Mouse (Mus musculus) ES-Bruce4 (cell line): ENCODE results near the gene Prl. TPM values are rescaled to one million over a fixed set of nuclear protein-coding genes. Genes with fewer than 3 reads are reported as not detected.
"Not testable (repeated sequence)": the region's sequence is repeated elsewhere in the genome, so short reads cannot be mapped to it uniquely, and the experiment has no call there.

ENCODE experiments used
- H3K27ac ChIP-seq: 2 replicates; pipeline ENCODE4 v1.5.1; 2012; ENCODE audit warnings: low read length, inconsistent platforms; ENCODE audit not compliant: insufficient read depth
- H3K27me3 ChIP-seq: 2 replicates; pipeline ENCODE4 v1.6.1; 2012; ENCODE audit warnings: mild to moderate bottlenecking, low read length, inconsistent platforms; ENCODE audit not compliant: control insufficient read depth, poor library complexity, insufficient read depth, severe bottlenecking
- H3K36me3 ChIP-seq: 2 replicates; pipeline ENCODE4 v1.6.1; 2012; ENCODE audit warnings: inconsistent platforms, mild to moderate bottlenecking, low read length, moderate library complexity; ENCODE audit not compliant: control insufficient read depth, poor library complexity, insufficient read depth, severe bottlenecking
- H3K4me1 ChIP-seq: one replicate; pipeline ENCODE4 v1.8.1; 2011; ENCODE audit warnings: low read length; ENCODE audit not compliant: control insufficient read depth, insufficient read depth
- H3K4me3 ChIP-seq: 2 replicates; pipeline ENCODE4 v1.5.1; 2011; ENCODE audit warnings: low read depth, mild to moderate bottlenecking, low read length
- H3K9ac ChIP-seq: 2 replicates; pipeline ENCODE4 v1.6.1; 2012; ENCODE audit warnings: low read depth, mild to moderate bottlenecking, inconsistent platforms; ENCODE audit not compliant: poor library complexity, severe bottlenecking
- H3K9me3 ChIP-seq: replicated peaks from 2 replicates; pipeline ENCODE4 v1.6.1; 2012; ENCODE audit warnings: mild to moderate bottlenecking, low read length, inconsistent platforms; ENCODE audit not compliant: control insufficient read depth, poor library complexity, insufficient read depth, severe bottlenecking
- CTCF ChIP-seq: IDR thresholded peaks from one replicate; pipeline ENCODE4 v1.8.1; 2011; ENCODE audit warnings: low read depth, low read length
- EP300 ChIP-seq: IDR thresholded peaks from 2 replicates; pipeline ENCODE4 v1.6.1; 2011; ENCODE audit warnings: low read depth, low read length; ENCODE audit not compliant: insufficient read depth
- POLR2A ChIP-seq: IDR thresholded peaks from one replicate; pipeline ENCODE4 v1.8.1; 2011; ENCODE audit warnings: low read length; ENCODE audit not compliant: insufficient read depth
- polyA plus RNA-seq: library from polyadenylated mRNA; stranded (reverse); fragments of >200 nt; gene quantifications from 2 replicates; pipeline ENCODE4 v1.2.4, GENCODE M21; 2011; ENCODE audit warnings: low read depth; ENCODE audit not compliant: missing spikeins, insufficient read depth, insufficient read length

The Prl gene
- polyA plus RNA-seq, 1 experiment, result not detected

GRCm38 (mm10) chr13:27032998-27033397, 24.4 kb upstream of the Prl start:
- Histone ChIP-seq H3K4me3 (no peak overlapping the region), H3K27me3 (no peaks in the 10 kb centered on the region), H3K9ac (no peak overlapping the region), H3K4me1 (no peaks in the 10 kb centered on the region), H3K36me3 (no peaks in the 10 kb centered on the region), H3K9me3 (no peaks in the 10 kb centered on the region), H3K27ac (no peak overlapping the region)
- TF ChIP-seq CTCF (no peak), POLR2A (no peak), EP300 (no peak)

- no peak overlapping the region for H3K27ac ChIP-seq
- TF ChIP-seq EP300 (no peak), POLR2A (no peak), CTCF (no peak)
- no peaks in the 10 kb centered on the region for H3K27me3 ChIP-seq
- no peaks in the 10 kb centered on the region for H3K9me3 ChIP-seq
- H3K36me3 ChIP-seq, result no peaks in the 10 kb centered on the region
- no peak overlapping the region for H3K9ac ChIP-seq
- no peak overlapping the region for H3K4me3 ChIP-seq
- no peaks in the 10 kb centered on the region for H3K4me1 ChIP-seq
These were observed 15.2 kb upstream of the Prl start for GRCm38 (mm10) chr13:27042185-27042584.

GRCm38 (mm10) chr13:27043326-27043725, 14.0 kb upstream of the Prl start:
- no peak overlapping the region for H3K27ac ChIP-seq
- no peaks in the 10 kb centered on the region for H3K4me1 ChIP-seq
- no peak overlapping the region for H3K4me3 ChIP-seq
- no peaks in the 10 kb centered on the region for H3K9me3 ChIP-seq
- no peaks in the 10 kb centered on the region for H3K27me3 ChIP-seq
- no peak for TF ChIP-seq CTCF
- H3K36me3 ChIP-seq, result no peaks in the 10 kb centered on the region
- no peak overlapping the region for H3K9ac ChIP-seq

GRCm38 (mm10) chr13:27059177-27059576, 1.8 kb downstream of the Prl start:
- no peak overlapping the region for H3K9ac ChIP-seq
- H3K4me1 ChIP-seq, result no peaks in the 10 kb centered on the region
- H3K27ac ChIP-seq, result no peak overlapping the region
- H3K4me3 ChIP-seq, result no peak overlapping the region
- no peaks in the 10 kb centered on the region for H3K9me3 ChIP-seq
- TF ChIP-seq CTCF, result no peak
- no peak for TF ChIP-seq EP300
- no peak for TF ChIP-seq POLR2A
- H3K36me3 ChIP-seq, result no peaks in the 10 kb centered on the region
- H3K27me3 ChIP-seq, result no peaks in the 10 kb centered on the region

GRCm38 (mm10) chr13:27093890-27094289, 36.5 kb downstream of the Prl start, which contains the start of gene Prl3d1:
TSS of gene Prl3d1 (plus strand) at chr13:27094190.
- not testable (repeated sequence) for H3K27me3 ChIP-seq, H3K36me3 ChIP-seq, H3K4me3 ChIP-seq, H3K9ac ChIP-seq, H3K27ac ChIP-seq, H3K9me3 ChIP-seq, H3K4me1 ChIP-seq

Other genes starting within 250 kb of the Prl start
- not detected in 2 replicates for gene Prl3d1, start 36.6 kb downstream of the Prl start, polyA plus RNA-seq
- gene Prl3d2, start 64.1 kb downstream of the Prl start, polyA plus RNA-seq, result not detected in 2 replicates
- not detected in 2 replicates for gene Prl3d3, start 99.2 kb downstream of the Prl start, polyA plus RNA-seq
- gene Prl3c1, start 139.1 kb downstream of the Prl start, polyA plus RNA-seq, result not detected in 2 replicates
- 6.4 and 13.7 TPM in 2 replicates for gene Prl3b1, start 184.3 kb downstream of the Prl start, polyA plus RNA-seq
- not detected in 2 replicates for gene Prl3a1, start 201.9 kb downstream of the Prl start, polyA plus RNA-seq